Mouse (Mus musculus) adrenal gland, adult 8-10 months (tissue): ENCODE results near the gene C530025M09Rik. TPM values are rescaled to one million over a fixed set of nuclear protein-coding genes. Genes with fewer than 3 reads are reported as not detected.

Experiments used
- DNase-seq: peaks from one replicate; pipeline ENCODE4 v3.0.0; 2022
- total RNA-seq, 4 experiments: library from RNA; stranded (reverse); gene quantifications; 2 replicates each; pipeline ENCODE4 v1.2.4; 2022

C530025M09Rik gene
- total RNA-seq, 4 experiments from 2014 or later, result not detected

- DNase-seq, result no peak
These were observed 32.4 kb downstream of the C530025M09Rik start for GRCm38 (mm10) chr2:149798613-149799012.

Other genes with a start within 250 kb of the C530025M09Rik start
- 1 to 10 TPM in 2 of 4 experiments, under 1 TPM in 2; 0.49 to 2.8 (median 1.5) TPM for gene Syndig1, start 2.0 kb downstream of the C530025M09Rik start, total RNA-seq